Mouse (Mus musculus): ENCODE measurements at regions not wholly inside any gene's neighbourhood (a gene's known extent, or its start where the extent isn't known, plus 50 kb on each side); places are given as distances from the start of the nearest gene placed in this dataset.
"Not testable (repeated sequence)": the region's sequence is repeated elsewhere in the genome, so short reads cannot be mapped to it uniquely, and the experiment has no call there.

- TF ChIP-seq CTCF (IDR thresholded peaks at IDR 0.05; ENCODE audit: extremely low read depth, insufficient read depth, low read length), result no peak
- TF ChIP-seq POLR2A (IDR thresholded peaks at IDR 0.05; ENCODE audit: extremely low read depth, insufficient read depth, low read length), result no peak
- Histone ChIP-seq H3K4me1 (ENCODE audit: control insufficient read depth, insufficient read depth, low read length) (no peaks in the 10 kb centered on the region), H3K27ac (ENCODE audit: insufficient read depth, low read length) (no peak overlapping the region), H3K4me3 (ENCODE audit: insufficient read depth, low read length) (no peak overlapping the region)
Measured at GRCm38 (mm10) chr4:6600766-6601367, 1638.0 kb downstream of the Car8 start.

DNA sequence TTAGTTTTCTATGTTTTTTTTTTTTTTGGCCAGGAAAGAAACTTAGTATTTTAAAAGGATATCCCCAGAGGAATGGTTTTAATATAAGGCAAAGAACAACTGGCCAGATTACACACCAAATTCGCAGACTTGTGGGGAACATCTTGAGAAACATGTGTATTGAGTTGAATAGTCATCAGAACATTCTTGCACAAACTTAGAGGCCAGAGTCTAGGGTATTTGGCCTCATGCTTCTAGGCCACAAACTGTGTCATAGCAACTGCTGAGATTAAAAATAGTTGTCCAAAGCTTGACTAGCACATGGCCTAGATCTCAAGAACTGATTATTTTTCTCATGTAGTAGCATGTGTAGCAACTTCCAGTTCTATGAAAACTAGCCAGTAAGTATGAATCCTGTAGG, 1642.5 kb downstream of the Car8 start:
- no peak overlapping the region for H3K4me3 ChIP-seq (ENCODE audit: insufficient read depth, low read length)
- TF ChIP-seq POLR2A (IDR thresholded peaks at IDR 0.05; ENCODE audit: extremely low read depth, insufficient read depth, low read length), result no peak
- TF ChIP-seq CTCF (IDR thresholded peaks at IDR 0.05; ENCODE audit: extremely low read depth, insufficient read depth, low read length), result no peak

DNA sequence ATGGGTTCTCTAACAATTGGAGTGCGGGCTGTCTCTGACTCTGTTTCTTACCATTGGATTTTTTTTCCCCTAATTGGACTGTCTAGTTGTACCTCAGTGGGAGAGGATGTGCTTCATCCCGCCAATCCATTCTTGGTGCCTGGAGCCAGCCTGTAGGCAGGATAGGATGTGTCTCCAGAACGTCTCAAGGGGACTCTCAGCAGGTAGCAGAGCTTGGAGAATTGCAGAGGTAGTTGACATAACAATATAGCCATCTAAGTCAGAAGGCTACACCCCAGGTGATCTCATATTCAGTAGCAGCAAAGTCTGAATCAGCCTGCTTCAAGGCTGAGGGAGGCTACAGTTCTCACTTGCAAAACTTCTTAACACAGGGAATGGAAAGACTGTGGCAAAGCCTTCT, 1646.0 kb downstream of the Car8 start:
- not testable (repeated sequence) for H3K4me1 ChIP-seq (ENCODE audit: control insufficient read depth, insufficient read depth, low read length); H3K4me3 ChIP-seq (ENCODE audit: insufficient read depth, low read length); H3K27ac ChIP-seq (ENCODE audit: insufficient read depth, low read length)

More for the DNA sequence above, 1642.5 kb downstream of the Car8 start:
- Histone ChIP-seq H3K27ac (ENCODE audit: insufficient read depth, low read length) (no peak overlapping the region), H3K4me1 (ENCODE audit: control insufficient read depth, insufficient read depth, low read length) (no peaks in the 10 kb centered on the region)

- no peak for TF ChIP-seq POLR2A (IDR thresholded peaks at IDR 0.05; ENCODE audit: extremely low read depth, insufficient read depth, low read length)
- peak; percentile 74 for TF ChIP-seq CTCF (IDR thresholded peaks at IDR 0.05; ENCODE audit: extremely low read depth, insufficient read depth, low read length)
- H3K4me1 ChIP-seq (ENCODE audit: control insufficient read depth, insufficient read depth, low read length), result no peaks in the 10 kb centered on the region
- H3K27ac ChIP-seq (ENCODE audit: insufficient read depth, low read length), result no peak overlapping the region
- H3K4me3 ChIP-seq (ENCODE audit: insufficient read depth, low read length), result no peak overlapping the region
Measured at GRCm38 (mm10) chr4:6561604-6562357, 1677.1 kb downstream of the Car8 start.

- H3K4me3 ChIP-seq (ENCODE audit: insufficient read depth, low read length), result no peak overlapping the region
- TF ChIP-seq POLR2A (IDR thresholded peaks at IDR 0.05; ENCODE audit: extremely low read depth, insufficient read depth, low read length), result no peak
- no peak for TF ChIP-seq CTCF (IDR thresholded peaks at IDR 0.05; ENCODE audit: extremely low read depth, insufficient read depth, low read length)
- no peaks in the 10 kb centered on the region for H3K4me1 ChIP-seq (ENCODE audit: control insufficient read depth, insufficient read depth, low read length)
- H3K27ac ChIP-seq (ENCODE audit: insufficient read depth, low read length), result no peak overlapping the region
Measured at GRCm38 (mm10) chr4:6539626-6540025, 1699.2 kb downstream of the Car8 start.

DNA sequence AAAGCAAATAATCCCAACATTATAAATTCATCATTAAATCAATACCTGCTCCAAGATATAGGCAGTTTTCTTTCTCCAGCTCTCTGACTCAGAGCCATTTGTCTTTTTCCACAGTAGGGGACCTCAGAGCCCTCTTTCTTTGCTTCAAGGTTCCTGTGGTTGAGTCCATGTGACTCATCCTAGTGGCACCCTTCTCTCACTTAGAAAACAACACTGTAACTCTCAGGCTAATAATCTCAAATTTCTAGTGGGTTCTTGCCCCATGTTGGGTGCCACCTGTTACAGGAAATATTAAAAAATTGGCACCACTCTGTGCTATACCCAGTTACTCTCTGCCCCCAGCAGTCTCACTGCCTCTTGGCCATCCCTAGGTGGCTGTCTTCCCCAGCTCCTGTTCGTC, 1706.4 kb downstream of the Car8 start:
- no peak overlapping the region for H3K4me3 ChIP-seq (ENCODE audit: insufficient read depth, low read length)
- TF ChIP-seq POLR2A (IDR thresholded peaks at IDR 0.05; ENCODE audit: extremely low read depth, insufficient read depth, low read length) (no peak), CTCF (IDR thresholded peaks at IDR 0.05; ENCODE audit: extremely low read depth, insufficient read depth, low read length) (no peak)
- no peaks in the 10 kb centered on the region for H3K4me1 ChIP-seq (ENCODE audit: control insufficient read depth, insufficient read depth, low read length)
- no peak overlapping the region for H3K27ac ChIP-seq (ENCODE audit: insufficient read depth, low read length)

GRCm38 (mm10) chr4:6517626-6518025, 1721.2 kb downstream of the Car8 start:
- H3K4me3 ChIP-seq (ENCODE audit: insufficient read depth, low read length), result no peak overlapping the region
- no peak overlapping the region for H3K27ac ChIP-seq (ENCODE audit: insufficient read depth, low read length)
- H3K4me1 ChIP-seq (ENCODE audit: control insufficient read depth, insufficient read depth, low read length), result 0 out of 2 replicates have a peak, but pooled peaks cover 1% of the 10 kb centered on the region
- no peak for TF ChIP-seq CTCF (IDR thresholded peaks at IDR 0.05; ENCODE audit: extremely low read depth, insufficient read depth, low read length)
- TF ChIP-seq POLR2A (IDR thresholded peaks at IDR 0.05; ENCODE audit: extremely low read depth, insufficient read depth, low read length), result no peak

DNA sequence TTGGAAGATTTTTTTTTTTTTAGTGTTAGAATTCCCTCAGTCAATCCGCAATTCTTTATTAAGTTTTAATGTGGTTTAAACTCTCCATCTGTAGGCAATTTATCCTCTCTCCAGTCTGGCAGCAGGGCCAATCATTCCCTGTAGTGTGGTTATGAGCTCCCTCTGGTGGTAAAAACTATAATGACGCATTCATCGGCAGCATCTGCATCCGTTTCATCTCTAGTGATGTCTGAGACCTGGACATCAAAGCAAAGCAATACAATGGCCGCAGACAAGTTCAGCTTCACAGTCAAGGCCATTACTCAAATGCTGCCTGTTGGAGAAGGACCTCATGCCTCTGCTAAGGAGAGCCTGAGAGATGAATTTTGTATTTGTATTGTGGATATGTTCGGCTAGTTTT, 1721.7 kb upstream of the Impad1 start:
- TF ChIP-seq CTCF (IDR thresholded peaks at IDR 0.05; ENCODE audit: extremely low read depth, insufficient read depth, low read length) (peak; percentile 71), POLR2A (IDR thresholded peaks at IDR 0.05; ENCODE audit: extremely low read depth, insufficient read depth, low read length) (no peak)
- no peak overlapping the region for H3K4me3 ChIP-seq (ENCODE audit: insufficient read depth, low read length)
- 0 out of 2 replicates have a peak, but pooled peaks cover 1% of the 10 kb centered on the region for H3K4me1 ChIP-seq (ENCODE audit: control insufficient read depth, insufficient read depth, low read length)
- H3K27ac ChIP-seq (ENCODE audit: insufficient read depth, low read length), result no peak overlapping the region

- Histone ChIP-seq H3K4me3 (ENCODE audit: insufficient read depth, low read length) (no peak overlapping the region), H3K4me1 (ENCODE audit: control insufficient read depth, insufficient read depth, low read length) (0 out of 2 replicates have a peak, but pooled peaks cover 1% of the 10 kb centered on the region), H3K27ac (ENCODE audit: insufficient read depth, low read length) (no peak overlapping the region)
- TF ChIP-seq POLR2A (IDR thresholded peaks at IDR 0.05; ENCODE audit: extremely low read depth, insufficient read depth, low read length) (no peak), CTCF (IDR thresholded peaks at IDR 0.05; ENCODE audit: extremely low read depth, insufficient read depth, low read length) (no peak)
Measured at GRCm38 (mm10) chr4:6513635-6514034, 1720.5 kb upstream of the Impad1 start.

DNA sequence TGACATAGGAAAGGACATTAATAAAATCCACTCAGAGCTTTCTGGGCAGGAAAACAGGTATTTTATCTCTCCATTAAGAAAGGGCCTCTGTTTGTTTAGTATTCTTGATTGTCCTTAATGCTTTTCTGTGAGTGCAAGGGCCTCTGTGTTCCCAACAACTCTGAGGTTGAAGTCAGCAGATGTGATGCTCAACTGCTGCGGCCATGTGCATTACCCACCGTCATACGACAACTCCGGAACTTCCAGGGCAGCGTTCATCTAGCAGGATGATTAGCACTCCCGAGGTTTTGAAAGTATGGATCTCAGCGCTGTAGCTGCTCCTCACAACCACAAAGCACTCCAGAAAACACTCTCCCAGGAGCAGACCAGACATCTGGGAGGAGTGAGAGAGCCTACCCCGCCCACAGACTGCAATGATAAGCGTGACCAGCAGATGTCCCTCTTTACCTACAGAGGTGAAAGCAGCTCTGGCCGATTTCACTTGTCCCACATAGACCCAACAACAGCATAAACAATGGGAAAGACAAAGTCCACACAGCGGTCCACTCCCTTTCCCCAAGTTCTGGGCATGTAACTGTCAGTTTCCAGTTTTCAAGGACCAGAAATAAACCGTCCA, 1719.7 kb upstream of the Impad1 start:
- peak; percentile 83 for TF ChIP-seq CTCF (IDR thresholded peaks at IDR 0.05; ENCODE audit: extremely low read depth, insufficient read depth, low read length)
- TF ChIP-seq POLR2A (IDR thresholded peaks at IDR 0.05; ENCODE audit: extremely low read depth, insufficient read depth, low read length), result no peak
- Histone ChIP-seq H3K4me3 (ENCODE audit: insufficient read depth, low read length) (peak overlapping the region; percentile 33; the same call in 1 of the 2 replicates), H3K4me1 (ENCODE audit: control insufficient read depth, insufficient read depth, low read length) (0 out of 2 replicates have a peak, but pooled peaks cover 1% of the 10 kb centered on the region), H3K27ac (ENCODE audit: insufficient read depth, low read length) (no peak overlapping the region)

All from cortical plate, adult 2 months (tissue).